13 mouse cellular contexts compared by ENCODE assay signal in genomic region chr7:136613496-136613895, GRCm38 (mm10).
DNase-seq lines count a peak whose midpoint lies in the region; ATAC-seq lines count a peak whose summit lies in the region.
"Had no signal": no experiment of that assay in that cellular context is flagged by ENCODE, and none has a peak within 500 bp of the region (broad histone marks: within the 10 kb centered on the region; RNA-seq: fewer than 3 reads in every experiment).

No protein-coding gene starts in this region.

- no peaks in the 10 kb centered on the region for H3K27me3 ChIP-seq in intestine, embryonic 16.5 days (replicated peaks; ENCODE audit: control insufficient read depth, insufficient read depth, low read length)
- H3K27me3 ChIP-seq in hindbrain, embryonic 10.5 days (ENCODE audit: insufficient read depth, poor library complexity, severe bottlenecking) = no peaks in the 10 kb centered on the region
- H3K27me3 ChIP-seq: midbrain, embryonic 15.5 days had no signal

- H3K27ac ChIP-seq in intestine, embryonic 16.5 days (ENCODE audit: low read length) = no peak overlapping the region
- no peak overlapping the region for H3K27ac ChIP-seq in hindbrain, embryonic 10.5 days
- H3K27ac ChIP-seq: limb, embryonic 15.5 days; midbrain, embryonic 15.5 days had no signal

- H3K9me3 ChIP-seq in intestine, embryonic 16.5 days (ENCODE audit: control insufficient read depth, low read length) = no peaks in the 10 kb centered on the region
- no peaks in the 10 kb centered on the region for H3K9me3 ChIP-seq in hindbrain, embryonic 10.5 days
- H3K9me3 ChIP-seq: limb, embryonic 15.5 days; midbrain, embryonic 15.5 days had no signal

- 71% methylated on average over 4 of the region's 4 CpGs for WGBS in intestine, embryonic 16.5 days
- 70% methylated on average over 4 of the region's 4 CpGs for WGBS in hindbrain, embryonic 10.5 days

- no peaks in the 10 kb centered on the region for H3K36me3 ChIP-seq in intestine, embryonic 16.5 days (ENCODE audit: control insufficient read depth, insufficient read depth, low read length)
- no peaks in the 10 kb centered on the region for H3K36me3 ChIP-seq in hindbrain, embryonic 10.5 days
- H3K36me3 ChIP-seq: G1E; limb, embryonic 15.5 days; midbrain, embryonic 15.5 days had no signal

- no peak overlapping the region for H3K4me2 ChIP-seq in intestine, embryonic 16.5 days (ENCODE audit: low read depth, low read length)
- H3K4me2 ChIP-seq: limb, embryonic 15.5 days; midbrain, embryonic 15.5 days had no signal

- no peaks in the 10 kb centered on the region for H3K4me1 ChIP-seq in intestine, embryonic 16.5 days (ENCODE audit: control insufficient read depth, insufficient read depth, low read length)
- H3K4me1 ChIP-seq in hindbrain, embryonic 10.5 days (replicated peaks) = peaks cover 4% of the 10 kb centered on the region; the same call in 1 of the 2 replicates
- H3K4me1 ChIP-seq: limb, embryonic 15.5 days had no signal

- peak; percentile 54 for DNase-seq in gastrocnemius, adult 18-20 months (ENCODE audit: low spot score)
- DNase-seq in gastrocnemius, postnatal 10 days = no peak
- peak; percentile 6 for DNase-seq in ovary, postnatal 14 days (ENCODE audit: low spot score)
- DNase-seq in ovary, postnatal 36 days (ENCODE audit: low spot score) = no peak
- peak; percentile 47 to 57 for DNase-seq in heart, postnatal 14 days
- peak; percentile 58 for DNase-seq in mesoderm, embryonic 11.5 days (ENCODE audit: low read depth, low spot score)
- no peak for DNase-seq in hindbrain, embryonic 10.5 days (ENCODE audit: low spot score)
- DNase-seq: B cell, adult 2 months had no signal

- intact Hi-C loops in heart, postnatal 14 days (cut with DNase I) = no loop called here

- H3K4me3 ChIP-seq in intestine, embryonic 16.5 days (ENCODE audit: low read length) = no peak overlapping the region
- no peak overlapping the region for H3K4me3 ChIP-seq in hindbrain, embryonic 10.5 days
- H3K4me3 ChIP-seq: limb, embryonic 15.5 days; midbrain, embryonic 15.5 days had no signal

- H3K9ac ChIP-seq in intestine, embryonic 16.5 days (ENCODE audit: low read depth, low read length) = no peak overlapping the region
- H3K9ac ChIP-seq: limb, embryonic 15.5 days; midbrain, embryonic 15.5 days had no signal

- ATAC-seq in intestine, embryonic 16.5 days = no peak
- ATAC-seq: forebrain, embryonic 14.5 days; midbrain, embryonic 15.5 days had no signal

Comparison
In these comparisons a context has a peak if more than half of its experiments do, and no peak if none do; other contexts are left out.
1. DNase-seq: peak in gastrocnemius, adult 18-20 months (single experiment), ovary, postnatal 14 days (single experiment), heart, postnatal 14 days (2 of 2) and mesoderm, embryonic 11.5 days (single experiment); none in gastrocnemius, postnatal 10 days (single experiment), ovary, postnatal 36 days (single experiment) and hindbrain, embryonic 10.5 days (single experiment).